Mouse (Mus musculus): ENCODE measurements around the gene Sp1. TPM values are rescaled to one million over a fixed set of nuclear protein-coding genes. Genes with fewer than 3 reads are reported as not detected.

Sp1 gene
- polyA plus RNA-seq, 1 experiment from 2014 or later, result 4.1 TPM

DNA sequence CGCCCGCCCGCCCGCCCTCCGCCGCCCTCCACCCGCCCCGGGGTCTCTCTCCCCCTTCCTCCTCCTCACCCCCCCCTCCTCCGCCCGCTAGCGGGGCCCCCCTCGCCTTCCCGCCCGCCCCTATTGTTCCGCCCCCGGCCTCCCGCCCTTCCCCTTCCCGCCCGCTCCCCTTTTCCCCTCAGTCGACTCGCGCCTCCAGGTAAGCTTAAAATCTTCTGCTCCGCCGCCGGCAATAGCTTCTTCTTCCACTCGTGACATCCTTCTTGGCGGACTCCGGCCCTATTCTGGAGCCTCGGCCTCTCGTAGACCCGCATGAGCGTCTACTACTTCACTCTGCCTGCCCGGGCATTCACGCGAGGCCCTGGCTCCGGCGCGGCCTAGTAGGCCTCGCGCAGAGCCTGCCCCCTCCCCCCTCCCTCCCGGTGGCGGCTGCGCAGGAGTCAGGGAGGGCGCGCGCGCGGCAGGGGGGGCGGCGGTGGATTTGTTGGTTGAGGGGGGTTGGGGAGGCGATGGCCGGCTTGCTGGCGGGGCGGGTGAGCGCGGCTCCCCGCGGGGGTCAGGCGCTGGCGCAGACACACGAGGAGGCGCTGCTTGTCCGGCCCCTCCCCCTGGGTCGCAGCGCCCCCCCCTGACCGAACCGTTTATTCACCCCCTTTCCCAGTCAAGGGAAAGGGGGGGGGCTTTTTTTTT, 64.8 kb downstream of the Sp1 start:
- peak; percentile 85 for ATAC-seq (replicated peaks)
- Histone ChIP-seq H3K36me3 (replicated peaks) (peaks cover 21% of the 10 kb centered on the region), H3K27me3 (replicated peaks) (no peaks in the 10 kb centered on the region), H3K4me1 (peaks cover 17% of the 10 kb centered on the region), H3K9ac (peak overlapping the region; percentile 88), H3K4me3 (peak overlapping the region; percentile 93), H3K9me3 (no peaks in the 10 kb centered on the region), H3K4me2 (peak overlapping the region; percentile 65), H3K27ac (peak overlapping the region; percentile 95)
- WGBS, result under 1% methylated on average over 35 of the region's 67 CpGs

DNA sequence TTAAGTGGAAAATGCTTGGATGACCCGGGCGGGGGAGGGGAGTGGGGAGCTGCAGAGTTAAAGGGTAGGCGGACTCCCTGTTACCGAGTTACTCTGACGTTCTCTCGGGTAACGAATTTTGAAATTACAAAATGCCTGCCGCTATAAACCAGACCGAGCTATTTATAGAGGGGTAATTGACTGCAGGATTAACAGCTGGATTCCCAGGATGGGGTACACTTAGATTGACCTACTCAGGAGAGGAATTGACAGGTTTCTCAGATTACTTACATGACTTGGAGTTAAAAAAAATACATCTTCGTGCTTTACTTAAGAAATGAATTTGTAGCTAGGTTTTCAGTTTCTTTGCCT, 65.3 kb downstream of the Sp1 start:
- WGBS, result 0% methylated on average over 10 of the region's 10 CpGs
- 0 out of 2 replicates have a peak, but pooled peaks have one; percentile 0 for ATAC-seq (replicated peaks)
- Histone ChIP-seq H3K4me3 (peak overlapping the region; percentile 93), H3K9ac (peak overlapping the region; percentile 88), H3K4me1 (peaks cover 17% of the 10 kb centered on the region), H3K4me2 (peak overlapping the region; percentile 65), H3K27ac (peak overlapping the region; percentile 95), H3K27me3 (replicated peaks) (no peaks in the 10 kb centered on the region), H3K36me3 (replicated peaks) (peaks cover 26% of the 10 kb centered on the region), H3K9me3 (no peaks in the 10 kb centered on the region)

DNA sequence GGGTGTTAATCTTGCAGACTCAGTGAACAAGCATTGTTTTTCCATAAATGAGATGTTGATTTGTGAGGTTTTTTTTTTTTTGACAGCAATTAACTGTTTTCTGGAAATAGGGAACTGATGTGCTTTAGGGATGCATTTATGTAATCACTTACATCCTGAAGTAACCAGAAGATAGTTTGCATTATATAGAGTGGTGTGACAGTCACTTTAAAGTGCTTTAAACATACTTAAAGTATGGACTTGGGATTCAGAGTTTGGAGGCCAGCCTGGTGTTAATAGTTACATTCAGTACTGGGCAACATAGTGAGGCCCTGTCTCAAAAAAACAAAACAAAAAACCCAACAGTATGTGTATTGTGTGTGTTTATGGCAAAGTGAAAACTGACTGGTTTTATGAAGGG, 65.8 kb downstream of the Sp1 start:
- H3K4me1 ChIP-seq, result peaks cover 17% of the 10 kb centered on the region
- H3K4me2 ChIP-seq, result peak overlapping the region; percentile 65
- H3K27ac ChIP-seq, result no peak overlapping the region
- H3K36me3 ChIP-seq (replicated peaks), result peaks cover 30% of the 10 kb centered on the region
- peak overlapping the region; percentile 93 for H3K4me3 ChIP-seq
- no peaks in the 10 kb centered on the region for H3K9me3 ChIP-seq
- no peak for ATAC-seq (replicated peaks)
- 0 out of 2 replicates have a peak overlapping the region, but pooled peaks have one; percentile 88 for H3K9ac ChIP-seq
- no peaks in the 10 kb centered on the region for H3K27me3 ChIP-seq (replicated peaks)

DNA sequence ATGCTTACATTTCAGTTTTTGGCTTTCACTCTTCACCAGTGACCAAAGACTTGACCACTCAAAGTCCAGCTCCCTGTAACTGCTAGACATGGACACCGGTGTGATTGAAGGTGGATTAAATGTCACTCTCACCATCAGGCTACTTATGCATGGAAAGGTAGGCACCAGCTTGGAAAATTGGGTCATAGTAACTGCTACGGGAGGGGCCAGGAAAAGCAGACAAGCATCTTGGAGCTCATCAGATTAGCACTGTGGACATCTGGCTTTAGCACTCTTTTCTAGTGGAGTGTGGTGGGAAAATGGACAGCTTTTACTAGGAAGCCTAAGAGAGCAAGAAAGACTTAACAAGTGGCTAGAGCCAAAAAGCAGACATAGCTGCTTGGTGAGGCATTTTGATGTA, 67.3 kb downstream of the Sp1 start:
- H3K9me3 ChIP-seq, result no peaks in the 10 kb centered on the region
- WGBS, result 70% methylated on average over 2 of the region's 2 CpGs
- ATAC-seq (replicated peaks), result no peak
- H3K36me3 ChIP-seq (replicated peaks), result peaks cover 42% of the 10 kb centered on the region
- H3K4me3 ChIP-seq, result no peak overlapping the region
- H3K4me1 ChIP-seq, result peaks cover 17% of the 10 kb centered on the region
- no peak overlapping the region for H3K9ac ChIP-seq
- H3K4me2 ChIP-seq, result no peak overlapping the region
- no peak overlapping the region for H3K27ac ChIP-seq
- no peaks in the 10 kb centered on the region for H3K27me3 ChIP-seq (replicated peaks)

DNA sequence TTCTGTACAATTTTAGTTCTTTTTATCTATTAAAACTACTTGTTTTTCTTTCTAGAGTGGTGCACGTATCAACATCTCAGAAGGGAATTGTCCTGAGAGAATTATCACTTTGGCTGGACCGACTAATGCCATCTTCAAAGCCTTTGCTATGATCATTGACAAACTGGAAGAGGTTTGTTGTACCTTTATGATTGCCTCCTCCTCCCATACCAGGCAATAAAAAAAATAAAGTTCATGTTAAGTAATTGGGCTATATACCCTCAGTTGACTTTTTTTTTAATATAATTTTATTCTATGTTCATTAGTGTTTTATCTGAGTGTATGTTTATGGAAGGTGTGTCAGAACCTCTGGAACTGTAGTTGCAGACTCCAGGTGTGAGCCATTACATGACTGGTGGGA, 68.6 kb downstream of the Sp1 start:
- Histone ChIP-seq H3K4me3 (no peak overlapping the region), H3K4me1 (peaks cover 17% of the 10 kb centered on the region), H3K27me3 (replicated peaks) (no peaks in the 10 kb centered on the region), H3K9ac (no peak overlapping the region), H3K9me3 (no peaks in the 10 kb centered on the region), H3K36me3 (replicated peaks) (peaks cover 49% of the 10 kb centered on the region), H3K27ac (no peak overlapping the region), H3K4me2 (no peak overlapping the region)
- no peak for ATAC-seq (replicated peaks)
- WGBS, result 92% methylated on average over 2 of the region's 2 CpGs

DNA sequence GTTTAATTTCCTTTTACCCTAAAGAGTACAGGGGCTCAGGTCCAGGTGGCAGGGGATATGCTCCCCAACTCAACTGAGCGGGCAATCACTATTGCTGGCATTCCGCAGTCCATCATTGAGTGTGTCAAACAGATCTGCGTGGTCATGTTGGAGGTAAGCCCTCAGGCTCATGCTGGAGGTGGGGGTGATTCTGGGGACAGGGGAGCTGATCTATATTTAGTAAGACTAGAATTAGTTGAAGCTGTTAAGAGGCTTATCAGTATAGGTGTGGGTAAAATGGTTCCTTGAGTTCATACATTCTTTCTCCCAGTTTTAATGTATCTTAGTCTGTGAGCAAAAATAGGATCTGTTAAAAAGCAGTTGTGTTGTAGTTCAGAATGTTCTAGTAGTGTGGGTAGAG, 77.2 kb downstream of the Sp1 start:
- H3K27ac ChIP-seq, result no peak overlapping the region
- no peak overlapping the region for H3K4me3 ChIP-seq
- no peaks in the 10 kb centered on the region for H3K9me3 ChIP-seq
- H3K4me1 ChIP-seq, result no peaks in the 10 kb centered on the region
- no peaks in the 10 kb centered on the region for H3K27me3 ChIP-seq (replicated peaks)
- H3K4me2 ChIP-seq, result no peak overlapping the region
- 93% methylated on average over 3 of the region's 3 CpGs for WGBS
- peaks cover 54% of the 10 kb centered on the region for H3K36me3 ChIP-seq (replicated peaks)
- no peak for ATAC-seq (replicated peaks)
- H3K9ac ChIP-seq, result no peak overlapping the region

DNA sequence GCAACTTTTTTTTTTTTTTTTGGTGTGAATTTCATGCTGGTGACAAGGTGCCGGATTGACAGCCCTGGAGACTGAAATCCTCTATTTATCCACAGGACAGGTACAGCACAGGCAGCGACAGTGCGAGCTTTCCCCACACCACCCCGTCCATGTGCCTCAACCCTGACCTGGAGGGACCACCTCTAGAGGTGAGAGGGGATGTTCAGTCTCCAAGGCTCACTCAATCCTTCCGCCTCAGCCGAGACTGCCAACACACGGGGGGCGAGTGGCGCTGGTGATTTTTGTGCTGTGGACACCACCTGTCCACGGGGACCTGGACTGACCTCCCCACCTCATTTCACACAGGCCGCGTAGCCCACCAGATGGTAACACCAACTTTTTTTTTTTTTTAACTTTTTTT, 79.9 kb downstream of the Sp1 start:
- no peak for ATAC-seq (replicated peaks)
- 94% methylated on average over 12 of the region's 12 CpGs for WGBS

More for the DNA sequence above, 79.9 kb downstream of the Sp1 start:
- Histone ChIP-seq H3K27ac (no peak overlapping the region), H3K9me3 (no peaks in the 10 kb centered on the region), H3K4me1 (no peaks in the 10 kb centered on the region), H3K36me3 (replicated peaks) (peaks cover 63% of the 10 kb centered on the region), H3K9ac (no peak overlapping the region), H3K4me2 (no peak overlapping the region), H3K27me3 (replicated peaks) (no peaks in the 10 kb centered on the region), H3K4me3 (no peak overlapping the region)

Other genes starting within 250 kb of the Sp1 start
- 59.0 and 64.2 TPM in 2 replicates for gene Zfp740, start 202.9 kb upstream of the Sp1 start, polyA plus RNA-seq (2015; fragmentation: Nextera tagmentation; extraction: Ambion mirVana)
- gene Csad, start 201.4 kb upstream of the Sp1 start, polyA plus RNA-seq (2015; fragmentation: Nextera tagmentation; extraction: Ambion mirVana), result 38.0 and 39.4 TPM in 2 replicates
- 0.98 and 1.1 TPM in 2 replicates for gene Itgb7, start 174.2 kb upstream of the Sp1 start, polyA plus RNA-seq (2015; fragmentation: Nextera tagmentation; extraction: Ambion mirVana)
- 4.1 and 6.4 TPM in 2 replicates for gene Rarg, start 148.6 kb upstream of the Sp1 start, polyA plus RNA-seq (2015; fragmentation: Nextera tagmentation; extraction: Ambion mirVana)
- 0.10 TPM in 1 of 2 replicates, not detected in the other for gene Gm9918, start 135.6 kb upstream of the Sp1 start, polyA plus RNA-seq (2015; fragmentation: Nextera tagmentation; extraction: Ambion mirVana)
- gene Mfsd5, start 126.7 kb upstream of the Sp1 start, polyA plus RNA-seq (2015; fragmentation: Nextera tagmentation; extraction: Ambion mirVana), result 58.5 and 64.0 TPM in 2 replicates
- 5.5 and 7.5 TPM in 2 replicates for gene Espl1, start 109.9 kb upstream of the Sp1 start, polyA plus RNA-seq (2015; fragmentation: Nextera tagmentation; extraction: Ambion mirVana)
- gene Pfdn5, start 80.0 kb upstream of the Sp1 start, polyA plus RNA-seq (2015; fragmentation: Nextera tagmentation; extraction: Ambion mirVana), result 450 and 466 TPM in 2 replicates
- 91.8 and 103 TPM in 2 replicates for gene Myg1, start 74.4 kb upstream of the Sp1 start, polyA plus RNA-seq (2015; fragmentation: Nextera tagmentation; extraction: Ambion mirVana)
- 37.4 and 37.9 TPM in 2 replicates for gene Aaas, start 55.4 kb upstream of the Sp1 start, polyA plus RNA-seq (2015; fragmentation: Nextera tagmentation; extraction: Ambion mirVana)
- gene Sp7, start 39.0 kb upstream of the Sp1 start, polyA plus RNA-seq (2015; fragmentation: Nextera tagmentation; extraction: Ambion mirVana), result 0.09 and 0.26 TPM in 2 replicates
- gene Amhr2, start 39.2 kb downstream of the Sp1 start, polyA plus RNA-seq (2015; fragmentation: Nextera tagmentation; extraction: Ambion mirVana), result 0.30 and 0.34 TPM in 2 replicates
- 103 and 107 TPM in 2 replicates for gene Prr13, start 52.9 kb downstream of the Sp1 start, polyA plus RNA-seq (2015; fragmentation: Nextera tagmentation; extraction: Ambion mirVana)
- gene Pcbp2, start 64.4 kb downstream of the Sp1 start, polyA plus RNA-seq (2015; fragmentation: Nextera tagmentation; extraction: Ambion mirVana), result 123 and 126 TPM in 2 replicates
- gene Gm10337, start 97.6 kb downstream of the Sp1 start, polyA plus RNA-seq (2015; fragmentation: Nextera tagmentation; extraction: Ambion mirVana), result 13.8 and 16.1 TPM in 2 replicates
- gene Map3k12, start 110.9 kb downstream of the Sp1 start, polyA plus RNA-seq (2015; fragmentation: Nextera tagmentation; extraction: Ambion mirVana), result 62.2 and 63.6 TPM in 2 replicates
- 104 and 108 TPM in 2 replicates for gene Tarbp2, start 112.0 kb downstream of the Sp1 start, polyA plus RNA-seq (2015; fragmentation: Nextera tagmentation; extraction: Ambion mirVana)
- 1.8 and 2.4 TPM in 2 replicates for gene Npff, start 118.8 kb downstream of the Sp1 start, polyA plus RNA-seq (2015; fragmentation: Nextera tagmentation; extraction: Ambion mirVana)
- not detected in 2 replicates for gene Gm28047, start 218.9 kb downstream of the Sp1 start, polyA plus RNA-seq (2015; fragmentation: Nextera tagmentation; extraction: Ambion mirVana)
- 15.6 and 20.0 TPM in 2 replicates for gene Atf7, start 219.3 kb downstream of the Sp1 start, polyA plus RNA-seq (2015; fragmentation: Nextera tagmentation; extraction: Ambion mirVana)

Data from midbrain, embryonic 15.5 days (tissue).